Mouse (Mus musculus) midbrain, embryonic 15.5 days (tissue): ENCODE data around the gene Pakap. TPM values are rescaled to one million over a fixed set of nuclear protein-coding genes. Genes with fewer than 3 reads are reported as not detected.

Experiments used
- ATAC-seq: fragments of 200-750 bp; cut with Nextera tagmentation; replicated peaks from 2 replicates; pipeline ENCODE4 v1.8.0; 2017; ENCODE audit warnings: moderate TSS enrichment
- H3K27ac ChIP-seq: fragments of 300-500 bp; sonication (generic); 2 replicates; pipeline ENCODE4 v1.5.1; 2015; ENCODE audit warnings: mild to moderate bottlenecking, inconsistent platforms
- H3K27me3 ChIP-seq: fragments of 300-500 bp; sonication (generic); replicated peaks from 2 replicates; pipeline ENCODE4 v1.6.1; 2015; ENCODE audit warnings: inconsistent platforms
- H3K36me3 ChIP-seq: fragments of 300-500 bp; sonication (generic); replicated peaks from 2 replicates; pipeline ENCODE4 v1.6.1; 2015; ENCODE audit warnings: inconsistent platforms
- H3K4me1 ChIP-seq: fragments of 300-500 bp; sonication (generic); 2 replicates; pipeline ENCODE4 v1.6.1; 2015; ENCODE audit warnings: inconsistent platforms
- H3K4me2 ChIP-seq: fragments of 300-500 bp; sonication (generic); 2 replicates; pipeline ENCODE4 v1.6.1; 2015; ENCODE audit warnings: inconsistent platforms, mild to moderate bottlenecking, moderate library complexity
- H3K4me3 ChIP-seq: fragments of 300-500 bp; sonication (generic); 2 replicates; pipeline ENCODE4 v1.5.1; 2015; ENCODE audit warnings: mild to moderate bottlenecking, inconsistent platforms
- H3K9ac ChIP-seq: fragments of 300-500 bp; sonication (generic); 2 replicates; pipeline ENCODE4 v1.6.1; 2015; ENCODE audit warnings: mild to moderate bottlenecking, inconsistent platforms
- H3K9me3 ChIP-seq: fragments of 300-500 bp; sonication (generic); 2 replicates; pipeline ENCODE4 v1.6.1; 2016; ENCODE audit warnings: inconsistent platforms
- WGBS: fragments of 180-500 bp; shearing (Covaris S2); methylation state at CpG from one replicate; pipeline ENCODE4 v1.1.7; 2015; ENCODE audit warnings: mixed read lengths; 5-methylcytosine and 5-hydroxymethylcytosine counted together
- polyA plus RNA-seq: library from polyadenylated mRNA; unstranded; fragments of >200 nt; fragmentation: Nextera tagmentation; extraction: Ambion mirVana; gene quantifications from 2 replicates; pipeline ENCODE4 v1.2.1, GENCODE M21; 2015

The Pakap gene
- polyA plus RNA-seq, 1 experiment from 2014 or later = 10.9 TPM

DNA sequence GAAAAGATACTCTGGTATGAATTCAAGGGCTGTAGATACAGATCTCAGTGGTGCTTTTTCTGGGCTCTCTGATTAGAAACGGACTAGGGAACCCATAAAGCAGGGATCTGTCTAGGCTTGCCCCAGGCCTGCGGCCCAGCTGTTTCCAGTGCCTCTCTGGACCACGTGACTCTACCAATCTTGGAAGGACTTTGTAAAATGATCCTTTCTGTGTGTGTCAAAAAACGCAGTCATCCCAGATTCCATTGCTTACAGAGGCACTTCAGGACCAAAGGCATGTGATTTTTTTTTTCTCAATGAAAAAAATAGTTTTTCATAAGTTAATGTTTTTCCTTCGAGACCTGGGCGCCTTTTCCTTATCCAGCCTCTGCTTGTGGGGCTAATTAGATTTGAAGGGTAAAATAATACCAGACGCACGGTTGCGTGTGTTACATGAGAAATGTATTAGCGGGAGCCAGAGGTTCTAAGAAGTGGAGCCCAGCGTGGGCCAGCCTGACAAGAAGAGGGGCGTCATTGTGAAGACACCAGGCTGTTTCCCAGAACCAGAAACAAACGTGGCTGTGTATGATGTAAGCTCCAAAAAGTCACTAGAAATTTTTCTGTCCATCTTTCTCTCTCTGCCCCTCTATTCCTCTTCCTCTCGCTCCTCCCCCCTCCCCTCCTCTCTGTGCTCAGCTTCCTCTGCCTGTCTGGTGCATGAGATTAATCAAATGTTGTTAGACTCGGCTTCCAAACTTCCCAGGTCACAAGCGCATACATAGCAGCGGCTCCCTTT lies 43.5 kb downstream of the Pakap start:
- 55% methylated on average over 17 of the region's 17 CpGs for WGBS

DNA sequence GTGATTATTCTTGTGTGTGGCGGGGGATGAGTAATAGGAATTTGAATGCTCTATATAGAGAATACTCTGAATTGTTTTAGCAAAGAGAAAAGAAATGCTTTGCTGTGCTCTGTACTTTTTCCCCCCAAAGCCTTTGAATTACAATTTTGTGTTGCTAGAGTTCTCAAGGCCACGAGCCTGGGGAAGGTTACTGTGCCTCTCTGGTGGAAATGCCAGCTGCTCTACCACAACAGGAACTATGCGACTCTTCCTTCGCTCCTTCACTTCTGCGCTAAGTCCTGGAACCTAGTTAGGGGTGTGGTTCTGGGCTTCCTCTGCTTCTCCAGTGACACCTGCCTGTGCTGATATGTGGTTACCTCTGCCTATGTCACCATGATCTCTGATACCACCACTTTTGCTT lies 44.7 kb downstream of the Pakap start:
- no peak overlapping the region for H3K4me3 ChIP-seq
- 93% methylated on average over 5 of the region's 5 CpGs for WGBS
- peaks cover 2% of the 10 kb centered on the region; the same call in 1 of the 2 replicates for H3K4me1 ChIP-seq
- no peak overlapping the region for H3K9ac ChIP-seq
- H3K36me3 ChIP-seq = no peaks in the 10 kb centered on the region
- H3K27me3 ChIP-seq = no peaks in the 10 kb centered on the region
- H3K27ac ChIP-seq = no peak overlapping the region
- H3K9me3 ChIP-seq = no peaks in the 10 kb centered on the region
- no peak for ATAC-seq
- H3K4me2 ChIP-seq = no peak overlapping the region

More for the DNA sequence above, 43.5 kb downstream of the Pakap start:
- Histone ChIP-seq H3K4me1 (peaks cover 2% of the 10 kb centered on the region; the same call in 1 of the 2 replicates), H3K27me3 (no peaks in the 10 kb centered on the region), H3K4me3 (no peak overlapping the region), H3K9me3 (no peaks in the 10 kb centered on the region), H3K9ac (no peak overlapping the region), H3K27ac (no peak overlapping the region), H3K36me3 (no peaks in the 10 kb centered on the region), H3K4me2 (no peak overlapping the region)
- no peak for ATAC-seq

- no peak overlapping the region for H3K9ac ChIP-seq
- no peak for ATAC-seq
- H3K27me3 ChIP-seq = no peaks in the 10 kb centered on the region
- H3K4me1 ChIP-seq = peaks cover 2% of the 10 kb centered on the region; the same call in 1 of the 2 replicates
- WGBS = 90% methylated on average over 4 of the region's 4 CpGs
- H3K4me2 ChIP-seq = no peak overlapping the region
- H3K27ac ChIP-seq = no peak overlapping the region
- no peaks in the 10 kb centered on the region for H3K36me3 ChIP-seq
- no peaks in the 10 kb centered on the region for H3K9me3 ChIP-seq
- no peak overlapping the region for H3K4me3 ChIP-seq
Observed at GRCm38 (mm10) chr4:57614686-57615085, 46.7 kb downstream of the Pakap start.

- no peak for ATAC-seq
- no peaks in the 10 kb centered on the region for H3K36me3 ChIP-seq
- H3K27ac ChIP-seq = no peak overlapping the region
- no peak overlapping the region for H3K4me2 ChIP-seq
- H3K4me3 ChIP-seq = no peak overlapping the region
- no peak overlapping the region for H3K9ac ChIP-seq
- H3K9me3 ChIP-seq = no peaks in the 10 kb centered on the region
- no peaks in the 10 kb centered on the region for H3K27me3 ChIP-seq
- no peaks in the 10 kb centered on the region for H3K4me1 ChIP-seq
- WGBS = 89% methylated on average over 6 of the region's 6 CpGs
Observed at GRCm38 (mm10) chr4:57618743-57619142, 50.8 kb downstream of the Pakap start.

DNA sequence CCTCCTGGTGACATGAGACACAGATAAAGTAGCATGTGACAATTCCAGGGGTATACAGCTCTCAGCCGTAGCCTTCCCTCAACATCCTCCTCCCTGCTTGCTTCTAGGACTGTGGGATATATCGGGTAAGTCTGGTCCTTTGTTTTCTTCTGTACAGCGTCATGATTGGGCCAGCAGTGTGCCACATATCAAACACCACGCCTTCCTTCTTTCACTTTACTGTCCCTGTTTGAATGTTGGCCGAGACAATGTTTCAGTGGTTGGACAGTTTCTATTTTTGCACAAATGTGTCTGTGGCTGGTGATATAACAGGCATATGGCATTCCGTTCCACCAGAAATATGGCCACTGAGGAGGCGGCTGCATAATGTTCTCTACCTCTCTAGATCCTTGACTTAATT lies 54.8 kb downstream of the Pakap start:
- H3K27ac ChIP-seq = no peak overlapping the region
- H3K4me1 ChIP-seq = no peaks in the 10 kb centered on the region
- ATAC-seq = no peak
- no peaks in the 10 kb centered on the region for H3K27me3 ChIP-seq
- H3K4me3 ChIP-seq = no peak overlapping the region
- no peak overlapping the region for H3K4me2 ChIP-seq
- no peaks in the 10 kb centered on the region for H3K36me3 ChIP-seq
- no peak overlapping the region for H3K9ac ChIP-seq
- 87% methylated on average over 7 of the region's 7 CpGs for WGBS
- H3K9me3 ChIP-seq = no peaks in the 10 kb centered on the region

DNA sequence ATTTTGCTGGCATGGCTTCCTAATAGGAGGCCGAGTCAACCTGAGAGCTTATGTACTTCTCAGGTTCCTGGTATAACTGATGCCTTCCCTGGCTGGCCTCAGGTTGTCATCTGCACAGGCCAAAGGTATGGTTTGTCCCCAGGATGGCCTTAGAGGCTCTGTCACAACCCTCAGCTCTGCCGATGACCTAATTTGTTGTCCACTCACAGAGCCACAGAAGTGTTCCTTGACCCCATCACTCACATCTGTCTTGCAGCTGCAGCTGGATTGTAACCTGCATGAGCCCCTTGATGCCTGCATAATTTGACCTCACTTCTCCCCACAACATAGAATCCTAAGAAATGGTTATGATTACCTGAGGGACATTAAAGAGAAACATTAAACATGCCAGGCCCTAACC lies 56.8 kb downstream of the Pakap start:
- Histone ChIP-seq H3K9ac (no peak overlapping the region), H3K4me2 (no peak overlapping the region), H3K36me3 (no peaks in the 10 kb centered on the region), H3K27me3 (no peaks in the 10 kb centered on the region), H3K27ac (no peak overlapping the region), H3K4me3 (no peak overlapping the region), H3K9me3 (no peaks in the 10 kb centered on the region), H3K4me1 (no peaks in the 10 kb centered on the region)
- WGBS = 96% methylated on average over 2 of the region's 2 CpGs
- ATAC-seq = no peak

DNA sequence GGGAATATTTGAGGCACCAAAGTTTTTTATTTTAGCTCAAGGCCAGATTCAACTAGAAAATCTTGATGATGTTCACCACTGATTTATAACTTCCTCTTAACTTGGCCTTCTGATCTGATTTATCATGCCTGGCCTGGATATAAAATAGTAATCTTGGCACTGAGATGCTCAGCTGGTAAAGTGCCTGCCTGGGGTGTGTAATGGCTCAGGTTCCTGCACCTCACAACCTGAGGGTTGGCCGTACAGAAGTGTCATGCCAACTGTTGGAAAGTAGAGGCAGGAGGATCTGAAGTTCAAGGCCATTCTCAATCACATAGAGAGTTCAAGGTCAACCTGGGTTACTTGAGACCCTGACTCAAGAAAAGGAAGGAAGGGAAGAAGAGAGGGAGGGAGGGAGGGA lies 57.3 kb downstream of the Pakap start:
- Histone ChIP-seq H3K4me2 (no peak overlapping the region), H3K4me1 (no peaks in the 10 kb centered on the region), H3K27ac (no peak overlapping the region), H3K4me3 (no peak overlapping the region), H3K36me3 (no peaks in the 10 kb centered on the region), H3K9ac (no peak overlapping the region), H3K27me3 (no peaks in the 10 kb centered on the region), H3K9me3 (no peaks in the 10 kb centered on the region)
- 91% methylated on average over 1 of the region's 1 CpGs for WGBS
- ATAC-seq = no peak

DNA sequence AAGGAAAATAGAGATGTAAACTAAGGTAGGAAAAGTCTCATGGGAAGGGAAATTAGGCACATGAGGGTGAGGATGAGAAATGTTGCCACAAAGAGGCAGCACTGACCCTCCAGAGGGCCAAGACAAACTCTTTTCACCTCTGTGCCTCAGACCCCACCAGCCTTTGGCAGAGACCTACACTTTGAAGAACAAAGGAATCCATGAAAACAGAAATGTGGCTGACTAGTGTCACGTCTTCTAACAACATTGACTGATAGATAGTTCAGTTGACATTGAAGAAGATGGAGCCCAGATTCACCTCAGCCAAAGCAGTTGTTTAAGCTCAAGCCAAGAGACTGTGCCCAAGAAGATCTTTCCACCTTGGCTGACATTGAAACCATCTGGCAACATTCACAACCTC lies 57.8 kb downstream of the Pakap start:
- H3K27me3 ChIP-seq = no peaks in the 10 kb centered on the region

DNA sequence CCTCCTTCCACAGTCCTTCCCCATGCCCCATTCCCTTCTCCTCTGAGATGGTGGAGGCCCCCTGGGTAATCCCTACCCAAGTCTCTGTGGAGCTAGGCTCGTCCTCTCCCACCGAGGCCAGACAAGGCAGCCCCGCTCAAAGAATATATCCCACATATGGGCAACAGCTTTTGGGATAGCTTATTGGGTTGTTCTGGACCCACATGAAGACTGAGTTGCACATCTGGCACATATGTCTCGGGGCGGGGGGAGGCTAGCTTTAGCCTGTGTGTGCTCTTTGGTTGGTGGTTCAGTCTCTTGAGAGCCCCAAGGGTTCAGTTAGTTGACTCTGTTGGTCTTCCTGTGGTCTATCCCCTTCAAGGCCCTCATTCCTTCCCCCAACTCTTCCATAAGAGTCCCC lies 58.9 kb downstream of the Pakap start:
- no peaks in the 10 kb centered on the region for H3K36me3 ChIP-seq
- no peak for ATAC-seq
- H3K4me3 ChIP-seq = no peak overlapping the region
- no peaks in the 10 kb centered on the region for H3K27me3 ChIP-seq
- H3K27ac ChIP-seq = no peak overlapping the region
- H3K9me3 ChIP-seq = no peaks in the 10 kb centered on the region
- no peak overlapping the region for H3K4me2 ChIP-seq
- H3K4me1 ChIP-seq = no peaks in the 10 kb centered on the region
- H3K9ac ChIP-seq = no peak overlapping the region
- WGBS = 86% methylated on average over 5 of the region's 5 CpGs

More for the DNA sequence above, 57.8 kb downstream of the Pakap start:
- Histone ChIP-seq H3K4me3 (no peak overlapping the region), H3K9ac (no peak overlapping the region), H3K27ac (no peak overlapping the region), H3K4me2 (no peak overlapping the region), H3K36me3 (no peaks in the 10 kb centered on the region), H3K9me3 (no peaks in the 10 kb centered on the region), H3K4me1 (no peaks in the 10 kb centered on the region)
- WGBS = 74% methylated on average over 1 of the region's 1 CpGs
- ATAC-seq = no peak

- H3K4me2 ChIP-seq = no peak overlapping the region
- WGBS = 78% methylated on average over 5 of the region's 5 CpGs
- ATAC-seq = no peak
- no peak overlapping the region for H3K4me3 ChIP-seq
- H3K9ac ChIP-seq = no peak overlapping the region
- no peaks in the 10 kb centered on the region for H3K36me3 ChIP-seq
- no peaks in the 10 kb centered on the region for H3K9me3 ChIP-seq
- peaks cover 7% of the 10 kb centered on the region; the same call in 1 of the 2 replicates for H3K4me1 ChIP-seq
- H3K27me3 ChIP-seq = no peaks in the 10 kb centered on the region
- H3K27ac ChIP-seq = no peak overlapping the region
Observed at GRCm38 (mm10) chr4:57632386-57632785, 64.4 kb downstream of the Pakap start.

DNA sequence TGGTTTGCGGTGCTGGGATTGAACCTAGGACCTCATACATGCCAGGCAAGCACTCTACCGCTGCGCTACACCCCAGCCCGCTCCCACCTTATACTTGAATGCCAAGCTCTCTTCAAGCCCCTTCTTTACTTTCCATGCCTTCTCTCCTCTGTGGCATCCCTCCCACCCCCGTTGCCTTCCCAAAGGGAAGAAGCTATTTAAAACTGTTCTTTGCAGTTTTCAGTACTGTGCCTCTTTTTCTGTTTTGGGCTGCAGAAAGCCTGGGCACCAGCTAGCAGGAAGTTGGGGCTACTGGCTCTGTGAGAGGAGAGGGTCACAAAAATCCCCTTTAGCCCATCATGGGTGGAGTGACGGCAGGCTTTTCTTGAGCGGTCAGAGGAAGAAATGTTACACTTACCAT lies 65.1 kb downstream of the Pakap start:
- H3K27me3 ChIP-seq = no peaks in the 10 kb centered on the region
- H3K4me3 ChIP-seq = no peak overlapping the region
- ATAC-seq = no peak
- peaks cover 8% of the 10 kb centered on the region; the same call in 1 of the 2 replicates for H3K4me1 ChIP-seq
- no peaks in the 10 kb centered on the region for H3K36me3 ChIP-seq
- H3K9ac ChIP-seq = no peak overlapping the region
- no peaks in the 10 kb centered on the region for H3K9me3 ChIP-seq
- no peak overlapping the region for H3K27ac ChIP-seq
- no peak overlapping the region for H3K4me2 ChIP-seq
- WGBS = 89% methylated on average over 7 of the region's 7 CpGs

DNA sequence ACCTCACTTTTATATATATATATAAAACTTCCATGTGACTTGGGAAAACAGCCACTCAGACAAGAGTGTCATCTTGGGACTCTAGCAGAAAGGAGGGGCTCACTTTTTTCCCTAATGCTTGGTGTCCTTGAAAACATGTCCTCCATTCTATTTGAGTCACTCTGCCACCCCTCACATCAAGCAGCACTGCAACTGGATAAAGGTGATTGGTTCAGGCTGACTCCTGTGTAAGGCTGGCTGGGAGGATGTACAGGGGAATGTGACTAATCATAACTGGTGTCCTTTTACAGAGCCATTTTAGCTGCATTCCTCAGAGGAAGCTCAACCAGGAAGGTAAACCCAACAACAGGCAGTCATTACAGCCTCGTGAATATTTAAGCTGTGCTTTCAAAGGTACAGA lies 67.0 kb downstream of the Pakap start:
- no peak for ATAC-seq
- WGBS = 55% methylated on average over 1 of the region's 1 CpGs
- Histone ChIP-seq H3K27ac (no peak overlapping the region), H3K4me3 (no peak overlapping the region), H3K9ac (no peak overlapping the region), H3K4me2 (no peak overlapping the region), H3K36me3 (no peaks in the 10 kb centered on the region), H3K27me3 (no peaks in the 10 kb centered on the region), H3K9me3 (no peaks in the 10 kb centered on the region), H3K4me1 (peaks cover 21% of the 10 kb centered on the region)
